Mouse (Mus musculus) neutrophil, adult 5-6 weeks (primary cell): Measurements from ENCODE around the gene Nr4a2. TPM values are rescaled to one million over a fixed set of nuclear protein-coding genes. Genes with fewer than 3 reads are reported as not detected.

ENCODE experiments used
- ATAC-seq: fragments of 151-379, 151-347 bp; 2 replicates; pipeline ENCODE4 v1.8.0; 2017; ENCODE audit warnings: mild to moderate bottlenecking, moderate TSS enrichment; ENCODE audit not compliant: insufficient number of reproducible peaks, poor library complexity, low FRiP score, severe bottlenecking; ENCODE audit errors: extremely low read depth
- total RNA-seq: library from RNA; stranded (forward); fragments of 200-1000 nt; gene quantifications from 2 replicates; pipeline ENCODE4 v1.2.3, GENCODE M21; 2017

The Nr4a2 gene
- total RNA-seq = 0.37 TPM in 1 of 2 replicates, not detected in the other

DNA sequence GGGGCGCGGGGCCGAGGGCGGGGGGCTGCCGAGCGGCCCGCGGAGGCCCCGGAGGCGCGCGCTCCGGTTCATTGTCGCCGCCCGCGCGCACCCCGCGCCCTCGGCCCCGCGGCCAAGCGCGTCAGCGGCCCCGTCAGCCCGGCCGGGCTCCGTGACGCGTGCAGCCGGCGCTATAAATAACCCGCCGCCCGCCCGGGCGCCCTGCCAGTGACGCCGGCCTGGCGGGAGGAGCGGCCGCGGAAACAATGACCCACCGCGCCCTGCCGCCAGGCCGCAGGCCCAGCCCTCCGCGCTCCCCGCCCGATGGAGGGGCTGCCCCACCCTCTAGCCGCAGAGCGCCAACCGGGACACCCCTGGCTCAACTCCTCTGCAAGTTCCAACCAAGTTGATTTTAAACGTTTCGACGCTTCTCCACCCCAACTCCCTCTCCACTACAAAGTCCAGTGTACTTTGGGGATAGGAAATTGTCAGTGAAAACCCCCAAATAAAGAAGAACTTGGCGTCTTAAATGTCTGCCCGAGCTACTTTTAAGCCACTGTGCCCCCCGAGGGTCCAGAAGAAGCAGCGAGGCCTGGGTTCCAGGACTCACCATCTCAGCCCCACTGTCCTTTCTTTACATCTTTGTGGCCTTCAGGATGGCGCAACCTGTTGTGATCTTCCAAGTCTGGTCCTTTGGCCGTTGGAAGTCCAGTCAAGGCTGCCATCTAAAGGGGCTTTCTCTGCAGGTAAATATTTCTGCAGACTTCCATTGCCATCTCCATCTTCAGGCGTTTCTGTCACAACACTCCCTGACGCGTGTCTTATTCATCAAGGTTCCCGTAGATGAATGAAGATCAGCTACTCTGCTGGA lies at the start of gene Nr4a2:
Gene Nr4a2 (minus strand): TSS at position 13 of the 850 bp plus-strand sequence.
- no peak for ATAC-seq

GRCm38 (mm10) chr2:57165416-57165815 lies 41.6 kb upstream of the Nr4a2 start:
- ATAC-seq = no peak

- no peak for ATAC-seq
Measured at GRCm38 (mm10) chr2:57156814-57157213, 33.0 kb upstream of the Nr4a2 start.

DNA sequence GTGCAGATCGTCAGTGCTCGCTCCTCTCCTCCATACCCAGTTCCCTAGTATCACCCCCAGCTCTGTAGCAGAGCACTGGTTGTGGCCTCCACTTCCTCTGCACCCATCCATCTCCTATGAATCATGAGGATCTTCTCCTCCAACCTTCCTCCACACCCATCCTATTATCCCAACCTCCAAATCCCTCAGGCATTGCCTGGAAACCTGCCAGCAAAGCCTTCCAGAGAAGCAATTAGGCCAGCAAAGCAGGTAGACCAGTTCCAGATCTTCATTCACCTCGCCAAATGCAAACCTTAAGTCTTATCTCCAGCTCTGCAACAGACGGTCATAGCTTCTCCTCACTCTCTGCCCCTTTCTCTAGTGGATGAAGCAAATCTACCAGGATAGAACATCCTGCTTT lies 26.0 kb upstream of the Nr4a2 start:
- no peak for ATAC-seq

- ATAC-seq = no peak
Measured at GRCm38 (mm10) chr2:57148231-57148630, 24.4 kb upstream of the Nr4a2 start.

DNA sequence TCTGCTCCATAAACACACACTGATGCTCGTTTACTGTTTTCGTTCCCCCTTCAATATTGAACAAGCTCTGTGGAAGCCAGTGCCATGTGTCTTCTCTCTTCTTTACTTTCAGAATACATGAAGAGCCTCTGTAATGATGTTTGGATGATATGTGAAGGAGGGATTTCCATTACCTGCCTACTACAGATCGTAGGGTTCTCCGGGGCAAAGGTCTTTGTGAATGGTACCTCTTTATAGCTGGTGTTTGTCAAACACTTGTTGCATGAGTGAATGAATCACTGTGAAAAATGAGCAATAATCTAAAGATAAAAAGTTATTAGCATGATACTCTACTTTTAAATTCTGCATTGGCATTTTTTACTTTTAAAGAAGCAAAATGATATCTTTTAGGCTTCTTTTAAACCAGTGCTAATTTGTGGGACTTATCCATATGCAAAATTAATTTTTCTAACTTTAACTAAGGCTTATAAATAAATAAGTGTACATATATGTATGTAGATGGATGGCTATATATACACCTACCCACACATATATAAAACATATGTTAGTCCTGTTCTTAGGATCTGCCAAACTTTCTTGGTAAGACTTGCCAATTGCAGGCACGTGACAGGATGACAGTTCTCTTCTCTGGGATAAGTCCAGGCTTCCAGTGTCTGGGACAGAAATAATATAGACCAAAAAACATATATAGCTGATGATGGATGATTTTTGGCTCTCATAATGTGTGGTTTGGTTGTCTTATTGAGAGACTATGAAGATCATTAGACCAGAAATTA lies 22.0 kb upstream of the Nr4a2 start:
- no peak for ATAC-seq

- ATAC-seq = no peak
Measured at GRCm38 (mm10) chr2:57138594-57138993, 14.8 kb upstream of the Nr4a2 start.

DNA sequence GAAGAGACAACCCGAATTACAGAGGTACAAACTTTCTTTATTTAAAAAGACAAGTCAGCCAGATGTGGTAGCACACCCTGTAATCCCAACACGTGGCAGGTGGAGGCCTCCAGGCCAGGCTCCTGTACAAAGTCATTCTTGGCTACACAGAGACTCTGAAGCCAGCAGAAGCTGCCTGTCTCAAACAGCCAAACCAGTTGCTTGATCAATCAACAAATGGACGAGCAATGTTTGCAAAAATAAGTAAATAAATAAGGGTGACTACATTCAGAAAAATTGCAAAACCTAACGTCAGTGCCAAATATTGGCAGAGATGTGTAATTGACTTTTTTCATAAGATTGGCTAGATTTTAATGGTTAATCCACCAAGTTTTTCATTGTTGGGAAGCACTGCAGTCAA lies 3.7 kb upstream of the Nr4a2 start:
- no peak for ATAC-seq

DNA sequence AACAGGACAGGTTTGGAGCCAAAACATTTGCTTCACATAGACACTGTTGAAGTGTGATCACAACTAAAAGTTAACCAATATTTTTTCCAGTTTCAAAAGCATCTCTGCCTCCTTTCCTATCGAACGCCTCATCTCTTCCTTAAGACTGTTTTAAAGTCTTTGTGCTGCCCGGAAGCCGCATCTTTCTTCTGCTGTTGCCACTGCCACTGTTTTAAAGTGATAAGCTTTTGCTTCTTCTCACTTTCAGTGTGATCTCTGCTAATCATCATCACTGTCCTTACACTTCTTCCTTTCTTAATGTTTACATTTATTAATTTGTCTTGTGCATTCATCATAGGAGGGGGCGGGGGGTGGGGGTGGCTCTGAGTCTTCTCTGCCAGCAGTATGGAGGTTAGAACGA lies 2.1 kb upstream of the Nr4a2 start:
- ATAC-seq = no peak

GRCm38 (mm10) chr2:57122986-57123980 lies 520 bp downstream of the Nr4a2 start:
- ATAC-seq = 0 out of 2 replicates have a peak, but pooled peaks have one; percentile 30

GRCm38 (mm10) chr2:57121110-57121509 lies 2.7 kb downstream of the Nr4a2 start:
- no peak for ATAC-seq

- peak; percentile 65 for ATAC-seq
Measured at GRCm38 (mm10) chr2:57117201-57117951, 6.4 kb downstream of the Nr4a2 start.

GRCm38 (mm10) chr2:57116366-57117200 lies 7.2 kb downstream of the Nr4a2 start:
- ATAC-seq = 0 out of 2 replicates have a peak, but pooled peaks have one; percentile 8

DNA sequence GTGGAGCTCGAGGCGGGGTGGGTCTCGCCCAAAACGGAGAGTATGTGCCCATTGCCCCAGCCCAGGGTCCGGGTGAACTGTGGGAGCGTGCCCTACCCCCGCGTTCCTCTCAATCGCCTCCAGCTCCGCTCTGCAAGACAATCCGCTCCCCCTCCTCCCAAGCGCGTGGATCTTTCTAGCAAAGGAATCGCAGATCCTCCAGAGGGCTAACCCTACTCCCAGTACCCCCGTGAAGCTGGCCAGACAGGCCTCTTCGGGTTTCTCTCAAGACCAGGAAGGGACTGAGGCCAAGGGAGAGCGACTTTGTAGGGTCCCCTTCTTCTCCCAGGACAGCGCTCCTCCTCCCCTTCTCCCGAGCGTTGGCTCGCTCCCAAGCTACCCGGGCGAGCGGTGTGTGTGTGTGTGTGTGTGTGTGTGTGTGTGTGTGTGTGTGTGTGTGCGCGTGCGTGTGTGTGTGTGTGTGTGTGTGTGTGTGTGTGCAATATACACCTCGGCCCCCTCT lies 7.9 kb downstream of the Nr4a2 start:
- no peak for ATAC-seq

GRCm38 (mm10) chr2:57115181-57115863 lies 8.5 kb downstream of the Nr4a2 start:
- 0 out of 2 replicates have a peak, but pooled peaks have one; percentile 3 for ATAC-seq
